Comparison of ENCODE assay signal across 8 mouse cellular contexts in the genomic region with DNA sequence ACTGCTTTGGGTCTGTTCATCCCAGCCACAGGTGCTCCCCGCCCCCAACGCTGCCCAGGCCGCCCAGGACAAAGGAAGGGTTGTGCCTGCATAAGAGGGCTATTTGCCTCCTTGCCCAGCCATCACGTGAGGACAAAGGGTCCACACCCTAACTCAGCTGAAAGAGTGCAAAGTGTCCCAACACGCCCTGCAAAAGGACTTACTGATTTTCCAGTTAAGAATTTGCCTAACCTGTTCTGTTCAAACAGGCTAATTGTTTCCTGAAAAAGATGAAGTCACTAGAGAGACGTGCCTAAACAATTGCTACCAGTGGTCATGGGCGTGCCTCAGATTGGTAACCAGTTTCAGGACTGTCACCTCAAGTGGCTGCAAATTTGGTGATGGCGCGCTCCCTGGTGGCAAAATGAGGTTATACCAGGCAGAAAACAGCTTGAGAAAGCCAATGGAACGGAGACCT. TPM values are rescaled to one million over a fixed set of nuclear protein-coding genes. Genes with fewer than 3 reads are reported as not detected.
DNase-seq lines count a peak whose midpoint lies in the region; ATAC-seq and TF ChIP-seq lines count a peak whose summit lies in the region.

No protein-coding gene starts in this region.

- H3K79me3 ChIP-seq in C2C12 (ENCODE audit: low read depth) = no peaks in the 10 kb centered on the region

- H3K4me3 ChIP-seq in C2C12 (ENCODE audit: insufficient read depth, poor library complexity, severe bottlenecking) = no peak overlapping the region
- no peak overlapping the region for H3K4me3 ChIP-seq in embryonic facial prominence, embryonic 11.5 days (ENCODE audit: low read depth, low read length)
- no peak overlapping the region for H3K4me3 ChIP-seq in kidney, postnatal 0 days (replicated peaks; ENCODE audit: low read depth, low read length)
- H3K4me3 ChIP-seq in liver, embryonic 13.5 days (replicated peaks) = no peak overlapping the region
- H3K4me3 ChIP-seq in stomach, embryonic 15.5 days (replicated peaks) = no peak overlapping the region

- no peaks in the 10 kb centered on the region for H3K27me3 ChIP-seq in C2C12 (ENCODE audit: control insufficient read depth, insufficient read depth, insufficient read length)
- H3K27me3 ChIP-seq in embryonic facial prominence, embryonic 11.5 days (ENCODE audit: control insufficient read depth, insufficient read depth, low read length) = no peaks in the 10 kb centered on the region
- no peaks in the 10 kb centered on the region for H3K27me3 ChIP-seq in kidney, postnatal 0 days (ENCODE audit: insufficient read depth, low read length)
- no peaks in the 10 kb centered on the region for H3K27me3 ChIP-seq in liver, embryonic 13.5 days
- H3K27me3 ChIP-seq in stomach, embryonic 15.5 days (replicated peaks) = no peaks in the 10 kb centered on the region

- peak overlapping the region; percentile 6; the same call in 1 of the 2 replicates for H3K9ac ChIP-seq in embryonic facial prominence, embryonic 11.5 days (replicated peaks; ENCODE audit: low read length)
- H3K9ac ChIP-seq in kidney, postnatal 0 days (ENCODE audit: low read depth, low read length) = no peak overlapping the region
- no peak overlapping the region for H3K9ac ChIP-seq in liver, embryonic 13.5 days
- H3K9ac ChIP-seq in stomach, embryonic 15.5 days = no peak overlapping the region

- no peaks in the 10 kb centered on the region for H3K9me3 ChIP-seq in embryonic facial prominence, embryonic 11.5 days (replicated peaks; ENCODE audit: control insufficient read depth, low read length)
- H3K9me3 ChIP-seq in kidney, postnatal 0 days (replicated peaks; ENCODE audit: low read length) = no peaks in the 10 kb centered on the region
- no peaks in the 10 kb centered on the region for H3K9me3 ChIP-seq in liver, embryonic 13.5 days (replicated peaks)
- H3K9me3 ChIP-seq in stomach, embryonic 15.5 days = no peaks in the 10 kb centered on the region; the same call in 1 of the 2 replicates

- no peak overlapping the region for H3K27ac ChIP-seq in embryonic facial prominence, embryonic 11.5 days (replicated peaks; ENCODE audit: low read depth, low read length)
- no peak overlapping the region for H3K27ac ChIP-seq in kidney, postnatal 0 days
- no peak overlapping the region for H3K27ac ChIP-seq in liver, embryonic 13.5 days
- H3K27ac ChIP-seq in stomach, embryonic 15.5 days = peak overlapping the region; percentile 80

- no peaks in the 10 kb centered on the region for H3K79me2 ChIP-seq in C2C12 (ENCODE audit: control insufficient read depth, insufficient read depth)

- no peaks in the 10 kb centered on the region; the same call in 1 of the 2 replicates for H3K4me1 ChIP-seq in embryonic facial prominence, embryonic 11.5 days (ENCODE audit: control insufficient read depth, insufficient read depth, low read length)
- H3K4me1 ChIP-seq in kidney, postnatal 0 days (replicated peaks; ENCODE audit: insufficient read depth, low read length) = peaks cover 2% of the 10 kb centered on the region; the same call in 1 of the 2 replicates
- H3K4me1 ChIP-seq in liver, embryonic 13.5 days (replicated peaks) = peaks cover 8% of the 10 kb centered on the region; the same call in 1 of the 2 replicates
- peaks cover 13% of the 10 kb centered on the region; the same call in 1 of the 2 replicates for H3K4me1 ChIP-seq in stomach, embryonic 15.5 days

- DNase-seq in adrenal gland, postnatal 10 days = peak; percentile 89
- peak; percentile 91 for DNase-seq in embryonic facial prominence, embryonic 11.5 days (ENCODE audit: low spot score)
- DNase-seq in heart, adult 9 months (ENCODE audit: low spot score in 2 of 2) = peak; percentile 37 to 77
- DNase-seq in kidney, postnatal 0 days (ENCODE audit: low spot score) = peak; percentile 81
- DNase-seq in liver, embryonic 13.5 days = peak; percentile 70
- DNase-seq in neural tube, embryonic 10.5 days (ENCODE audit: extremely low spot score, low spot score) = peak; percentile 85

- TF ChIP-seq CTCF in C2C12 (IDR thresholded peaks at IDR 0.05; ENCODE audit: control insufficient read depth, insufficient read depth, insufficient read length) = peak; percentile 32
- TF ChIP-seq CTCF in kidney, postnatal 0 days (IDR thresholded peaks at IDR 0.05; ENCODE audit: low read depth) = peak; percentile 86

- peak overlapping the region; percentile 19; the same call in 1 of the 2 replicates for H3K4me2 ChIP-seq in embryonic facial prominence, embryonic 11.5 days (ENCODE audit: low read depth, low read length)
- H3K4me2 ChIP-seq in kidney, postnatal 0 days (ENCODE audit: low read length) = no peak overlapping the region
- H3K4me2 ChIP-seq in liver, embryonic 13.5 days = no peak overlapping the region
- no peak overlapping the region for H3K4me2 ChIP-seq in stomach, embryonic 15.5 days

- H3ac ChIP-seq in C2C12 (ENCODE audit: control insufficient read depth, insufficient read length, low read depth) = no peak overlapping the region

- 7% methylated on average over 10 of the region's 10 CpGs for WGBS in embryonic facial prominence, embryonic 11.5 days
- 21% methylated on average over 10 of the region's 10 CpGs for WGBS in kidney, postnatal 0 days
- WGBS in liver, embryonic 13.5 days (ENCODE audit: insufficient replicate concordance) = 18% methylated on average over 10 of the region's 10 CpGs
- WGBS in stomach, embryonic 15.5 days = 24% methylated on average over 10 of the region's 10 CpGs

- H3K36me3 ChIP-seq in C2C12 (ENCODE audit: control insufficient read depth, insufficient read depth) = no peaks in the 10 kb centered on the region
- H3K36me3 ChIP-seq in embryonic facial prominence, embryonic 11.5 days (replicated peaks; ENCODE audit: control insufficient read depth, insufficient read depth, low read depth, low read length) = no peaks in the 10 kb centered on the region
- H3K36me3 ChIP-seq in kidney, postnatal 0 days (ENCODE audit: insufficient read depth, low read length) = no peaks in the 10 kb centered on the region
- no peaks in the 10 kb centered on the region for H3K36me3 ChIP-seq in liver, embryonic 13.5 days
- H3K36me3 ChIP-seq in stomach, embryonic 15.5 days = no peaks in the 10 kb centered on the region

- peak; percentile 54; the same call in 1 of the 2 replicates for ATAC-seq in embryonic facial prominence, embryonic 11.5 days (replicated peaks; ENCODE audit: insufficient number of reproducible peaks, low FRiP score, low TSS enrichment, low read depth)
- ATAC-seq in kidney, postnatal 0 days (replicated peaks; ENCODE audit: low FRiP score, low read depth) = no peak; the same call in 1 of the 2 replicates
- ATAC-seq in liver, embryonic 13.5 days (ENCODE audit: low read depth) = peak; percentile 63
- peak; percentile 77 for ATAC-seq in stomach, embryonic 15.5 days (ENCODE audit: insufficient read depth, low FRiP score, low read depth)

TF ChIP-seq in C2C12, 6 proteins besides CTCF, POLR2A, EP300 and RAD21:
- TF ChIP-seq CEBPB (IDR thresholded peaks at IDR 0.05; ENCODE audit: low read depth) (no peak), MYOD1 (IDR thresholded peaks at IDR 0.05; ENCODE audit: control insufficient read depth, insufficient read length, low read depth) (no peak), USF1 (IDR thresholded peaks at IDR 0.05; ENCODE audit: low read depth) (no peak), MAX (IDR thresholded peaks at IDR 0.05) (no peak), FOSL1 (IDR thresholded peaks at IDR 0.05; ENCODE audit: insufficient read depth, low read length, poor library complexity, severe bottlenecking) (no peak)

RNA-seq across cellular contexts. Expression of a gene that starts 18.8 kb away (rescaled TPM):
- polyA plus RNA-seq in C2C12 (2012; fragmentation: generic; extraction: Trizol) = 13.5 TPM
- total RNA-seq in adrenal gland, postnatal 10 days (2021) = 10 to 100 TPM; 30.9 to 31.1 TPM
- polyA plus RNA-seq in embryonic facial prominence, embryonic 11.5 days (2014; fragmentation: Nextera tagmentation; extraction: Ambion mirVana) = 25.1 and 25.4 TPM in 2 replicates
- polyA plus RNA-seq in kidney, postnatal 0 days (2015; fragmentation: Nextera tagmentation; extraction: Ambion mirVana) = 27.6 and 28.3 TPM in 2 replicates
- polyA plus RNA-seq in liver, embryonic 13.5 days (2015; fragmentation: Nextera tagmentation; extraction: Ambion mirVana) = 7.7 and 8.0 TPM in 2 replicates
- polyA plus RNA-seq in stomach, embryonic 15.5 days (2015; fragmentation: Nextera tagmentation; extraction: Ambion mirVana) = 21.4 and 21.7 TPM in 2 replicates
